Mouse (Mus musculus) intestine, postnatal 0 days (tissue): ENCODE data around the gene Ddb2. TPM values are rescaled to one million over a fixed set of nuclear protein-coding genes. Genes with fewer than 3 reads are reported as not detected.

Experiments
- ATAC-seq: fragments of 200-750 bp; cut with Nextera tagmentation; 2 replicates; pipeline ENCODE4 v1.8.0; 2017; ENCODE audit warnings: mild to moderate bottlenecking, moderate TSS enrichment, moderate library complexity
- H3K27ac ChIP-seq: fragments of 300-500 bp; sonication (generic); 2 replicates; pipeline ENCODE4 v1.5.1; 2014; ENCODE audit warnings: mild to moderate bottlenecking, low read depth, low read length, moderate library complexity
- H3K27me3 ChIP-seq: fragments of 300-500 bp; sonication (generic); replicated peaks from 2 replicates; pipeline ENCODE4 v1.6.1; 2014; ENCODE audit warnings: low read length, mixed read lengths; ENCODE audit not compliant: control insufficient read depth, insufficient read depth
- H3K36me3 ChIP-seq: fragments of 300-500 bp; sonication (generic); 2 replicates; pipeline ENCODE4 v1.6.1; 2014; ENCODE audit warnings: mild to moderate bottlenecking, moderate library complexity; ENCODE audit not compliant: control insufficient read depth, insufficient read depth
- H3K4me1 ChIP-seq: fragments of 300-500 bp; sonication (generic); replicated peaks from 2 replicates; pipeline ENCODE4 v1.6.1; 2014; ENCODE audit warnings: antibody characterized with exemption, low read length, mixed read lengths; ENCODE audit not compliant: control insufficient read depth, insufficient read depth
- H3K4me2 ChIP-seq: fragments of 300-500 bp; sonication (generic); replicated peaks from 2 replicates; pipeline ENCODE4 v1.6.1; 2014; ENCODE audit warnings: low read depth, mild to moderate bottlenecking, moderate library complexity
- H3K4me3 ChIP-seq: fragments of 300-500 bp; sonication (generic); 2 replicates; pipeline ENCODE4 v1.5.1; 2014; ENCODE audit warnings: low read depth, low read length
- H3K9ac ChIP-seq: fragments of 300-500 bp; sonication (generic); 2 replicates; pipeline ENCODE4 v1.6.1; 2014; ENCODE audit warnings: mild to moderate bottlenecking, low read depth, low read length
- H3K9me3 ChIP-seq: fragments of 300-500 bp; sonication (generic); 2 replicates; pipeline ENCODE4 v1.6.1; 2016; ENCODE audit warnings: mixed run types; ENCODE audit not compliant: control insufficient read depth
- CTCF ChIP-seq: sonication (generic); IDR thresholded peaks from 2 replicates; pipeline ENCODE4 v1.5.1; 2016; ENCODE audit warnings: low read depth, mild to moderate bottlenecking, control low read depth, antibody characterized with exemption, moderate library complexity
- WGBS: fragments of 180-500 bp; shearing (Covaris S2); extraction: QIAGEN DNeasy Blood & Tissue Kit; methylation state at CpG from one replicate; pipeline ENCODE4 v1.1.7; 2014; 5-methylcytosine and 5-hydroxymethylcytosine counted together
- polyA plus RNA-seq: library from polyadenylated mRNA; unstranded; fragments of >200 nt; fragmentation: Nextera tagmentation; extraction: Ambion mirVana; gene quantifications from 2 replicates; pipeline ENCODE4 v1.2.1, GENCODE M21; 2015

Gene Ddb2
- polyA plus RNA-seq, 1 experiment from 2014 or later = 4.4 TPM

DNA sequence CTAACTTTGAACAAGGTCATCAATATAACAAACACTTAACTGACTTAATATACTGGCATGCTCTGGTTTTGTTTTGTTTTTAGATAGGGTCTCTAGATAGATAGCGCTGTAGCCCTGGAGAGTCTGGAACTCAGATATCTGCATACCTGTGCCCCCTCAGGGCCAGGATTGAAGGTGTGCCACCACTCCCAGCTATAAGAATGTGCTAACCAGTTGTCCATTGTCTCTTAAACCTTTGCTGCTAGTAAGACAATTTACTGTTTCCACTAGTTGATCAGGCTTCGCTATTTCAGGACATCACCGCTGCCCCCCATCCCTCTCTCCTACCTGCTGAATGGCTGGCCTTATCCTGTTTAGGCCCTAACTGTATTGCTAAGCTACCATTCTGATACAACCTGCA, 16.3 kb downstream of the Ddb2 start:
- TF ChIP-seq CTCF = no peak
- 93% methylated on average over 3 of the region's 3 CpGs for WGBS
- no peak overlapping the region for H3K4me2 ChIP-seq
- H3K9ac ChIP-seq = no peak overlapping the region
- H3K4me1 ChIP-seq = no peaks in the 10 kb centered on the region
- no peak for ATAC-seq
- no peak overlapping the region for H3K27ac ChIP-seq
- H3K9me3 ChIP-seq = no peaks in the 10 kb centered on the region
- H3K27me3 ChIP-seq = no peaks in the 10 kb centered on the region
- no peak overlapping the region for H3K4me3 ChIP-seq
- peaks cover 12% of the 10 kb centered on the region; the same call in 1 of the 2 replicates for H3K36me3 ChIP-seq

DNA sequence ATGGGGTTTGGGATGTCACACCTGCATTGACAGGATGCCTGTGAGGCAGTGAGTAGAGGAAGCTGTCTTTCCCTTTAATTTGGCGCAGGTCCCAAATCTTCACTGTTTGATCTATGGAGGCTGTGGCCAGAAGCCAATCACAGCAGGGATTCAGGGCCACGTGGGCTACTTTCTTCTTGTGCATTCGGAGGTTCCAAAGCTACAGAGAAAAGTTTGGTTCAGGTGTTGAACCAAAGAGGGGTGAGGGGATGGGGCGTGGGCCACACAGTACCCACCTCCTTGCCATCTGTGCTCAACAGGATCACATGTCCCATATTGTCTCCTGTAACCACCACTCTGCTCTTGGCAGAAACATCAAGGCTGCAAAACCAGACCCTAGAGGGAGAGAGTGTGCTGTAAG, 19.8 kb downstream of the Ddb2 start:
- ATAC-seq = no peak
- 73% methylated on average over 4 of the region's 4 CpGs for WGBS
- no peaks in the 10 kb centered on the region for H3K9me3 ChIP-seq

DNA sequence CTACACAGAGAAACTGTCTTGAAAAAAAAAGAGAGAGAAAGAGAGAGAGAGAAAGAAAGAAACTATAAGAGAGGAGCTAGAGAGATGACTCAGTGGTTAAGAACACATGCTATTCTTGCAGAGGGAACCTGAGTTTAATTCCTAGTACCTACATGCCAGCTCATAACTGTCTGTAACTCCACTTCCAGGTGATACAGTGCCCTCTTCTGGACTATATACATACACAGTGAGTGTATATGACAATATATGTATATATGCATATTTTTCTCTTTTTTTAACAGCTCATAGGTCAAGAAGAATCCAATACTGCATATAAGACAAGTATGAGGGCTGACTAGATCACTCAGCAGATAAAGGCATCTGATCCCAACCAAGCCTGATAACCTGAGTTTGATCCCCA, 23.5 kb downstream of the Ddb2 start:
- Histone ChIP-seq H3K4me1 (no peaks in the 10 kb centered on the region), H3K4me3 (no peak overlapping the region), H3K27me3 (no peaks in the 10 kb centered on the region), H3K36me3 (peaks cover 58% of the 10 kb centered on the region), H3K9ac (no peak overlapping the region), H3K4me2 (no peak overlapping the region), H3K27ac (no peak overlapping the region), H3K9me3 (no peaks in the 10 kb centered on the region)
- TF ChIP-seq CTCF = peak; percentile 50
- ATAC-seq = no peak

More for the DNA sequence above, 19.8 kb downstream of the Ddb2 start:
- Histone ChIP-seq H3K9ac (no peak overlapping the region), H3K27me3 (no peaks in the 10 kb centered on the region), H3K4me3 (no peak overlapping the region), H3K27ac (no peak overlapping the region), H3K4me1 (no peaks in the 10 kb centered on the region), H3K36me3 (peaks cover 24% of the 10 kb centered on the region), H3K4me2 (no peak overlapping the region)
- no peak for TF ChIP-seq CTCF

DNA sequence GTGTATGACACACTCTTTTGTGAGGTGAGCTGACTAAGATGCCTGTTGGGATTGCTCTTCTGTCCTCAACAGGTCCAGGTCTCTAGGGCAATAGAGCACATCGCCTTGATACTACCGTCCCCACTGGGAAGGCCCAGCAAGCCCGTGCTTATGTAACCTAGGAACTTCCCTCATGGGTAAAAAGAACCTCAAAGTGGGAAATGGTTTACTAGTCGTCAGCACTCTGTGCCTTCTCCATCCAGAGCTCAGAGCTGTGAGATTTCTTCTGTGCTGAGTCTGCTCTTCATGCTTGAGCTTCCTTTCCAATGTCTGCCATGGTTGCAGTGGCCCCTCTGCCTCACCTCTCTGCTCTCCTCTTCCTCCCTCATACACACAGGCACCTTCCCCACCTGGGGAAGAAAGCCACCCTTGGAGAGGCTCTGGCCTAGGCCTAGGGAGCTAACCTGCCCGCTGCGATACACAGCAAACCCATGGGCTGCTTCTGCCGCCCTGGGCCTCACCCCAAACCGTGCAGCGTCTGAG, 30.5 kb downstream of the Ddb2 start:
- Histone ChIP-seq H3K27ac (no peak overlapping the region), H3K4me1 (0 out of 2 replicates have a peak, but pooled peaks cover 3% of the 10 kb centered on the region), H3K4me2 (no peak overlapping the region), H3K4me3 (no peak overlapping the region), H3K27me3 (no peaks in the 10 kb centered on the region), H3K9ac (no peak overlapping the region), H3K36me3 (peaks cover 55% of the 10 kb centered on the region), H3K9me3 (no peaks in the 10 kb centered on the region)
- 92% methylated on average over 9 of the region's 9 CpGs for WGBS
- no peak for ATAC-seq
- TF ChIP-seq CTCF = no peak

DNA sequence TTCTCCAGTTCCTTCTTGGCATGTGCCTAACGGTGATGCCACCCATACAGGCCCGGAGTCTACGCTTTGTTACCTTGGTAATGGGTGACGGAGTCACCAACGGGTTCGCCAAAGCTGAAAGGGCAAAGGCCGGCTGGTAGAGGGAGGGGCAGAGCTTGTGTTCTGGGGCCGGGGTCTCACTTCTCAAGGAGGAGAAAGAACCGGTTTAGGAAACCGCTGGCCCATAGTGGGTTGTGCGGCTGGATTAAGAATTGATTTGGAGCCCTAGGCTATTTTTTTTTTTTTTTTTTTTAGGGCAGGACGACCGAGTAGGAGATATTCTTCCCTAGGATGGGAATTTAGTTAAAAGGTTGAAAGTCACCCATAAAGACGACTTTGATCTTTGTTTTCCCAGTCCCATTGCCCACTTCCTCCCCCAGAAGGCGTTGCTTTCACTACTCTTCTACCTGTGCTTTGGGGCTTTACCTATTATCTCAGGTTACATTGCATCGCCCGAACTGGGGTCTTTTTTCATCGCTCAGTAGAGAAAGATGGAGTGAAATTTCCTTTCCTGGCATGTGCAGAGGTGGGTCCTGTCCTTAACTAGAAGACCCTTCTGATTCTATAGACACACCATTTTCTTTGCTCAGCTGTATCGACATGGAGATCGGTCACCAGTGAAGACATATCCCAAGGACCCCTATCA, 33.7 kb downstream of the Ddb2 start:
- H3K9me3 ChIP-seq = no peaks in the 10 kb centered on the region
- H3K4me2 ChIP-seq = peak overlapping the region; percentile 68
- no peak for ATAC-seq
- H3K36me3 ChIP-seq = peaks cover 27% of the 10 kb centered on the region
- WGBS = 10% methylated on average over 20 of the region's 20 CpGs
- H3K9ac ChIP-seq = peak overlapping the region; percentile 83
- H3K4me3 ChIP-seq = peak overlapping the region; percentile 84
- H3K27ac ChIP-seq = peak overlapping the region; percentile 90
- H3K4me1 ChIP-seq = 0 out of 2 replicates have a peak, but pooled peaks cover 3% of the 10 kb centered on the region
- TF ChIP-seq CTCF = no peak
- no peaks in the 10 kb centered on the region for H3K27me3 ChIP-seq

DNA sequence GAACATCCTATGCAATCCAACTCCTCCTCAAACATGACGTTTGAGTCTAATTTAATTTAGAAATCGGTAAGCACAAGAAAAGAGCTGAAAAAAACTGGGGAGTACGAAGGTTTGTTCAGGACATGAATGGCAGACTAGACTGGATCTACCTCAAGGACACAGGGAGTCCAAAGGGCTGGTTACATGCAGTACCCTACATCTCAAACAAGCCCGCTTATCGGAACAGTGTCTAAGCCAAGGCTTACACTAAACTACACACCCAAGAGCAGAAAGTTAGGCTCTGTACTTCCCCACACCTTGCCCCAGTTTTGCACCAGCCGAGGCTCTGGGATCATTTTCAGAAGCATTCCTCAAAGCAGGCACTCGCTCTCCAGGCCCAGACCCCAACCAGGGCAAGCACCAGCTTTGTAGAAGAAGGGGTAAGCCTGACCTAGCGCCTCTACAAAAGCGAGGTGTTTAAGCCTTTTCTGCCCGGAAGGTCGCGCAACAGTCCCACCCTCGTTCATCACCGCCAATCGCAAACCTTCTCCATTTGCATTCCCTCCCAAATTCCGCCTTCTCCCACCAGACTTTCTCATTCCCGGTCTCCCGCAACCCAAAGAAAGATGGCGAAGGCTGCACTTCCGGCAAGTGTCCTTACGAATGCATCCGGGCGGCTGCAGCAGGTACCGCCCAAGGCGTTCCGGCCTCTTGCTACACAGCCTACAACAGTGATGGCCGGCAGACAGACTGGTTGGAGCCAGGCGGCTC, 34.4 kb downstream of the Ddb2 start, which contains the start of the genes Nr1h3 and Acp2:
Gene Nr1h3 (minus strand): TSS at position 613 of the 750 bp plus-strand sequence.
Gene Acp2 (plus strand): TSS at position 664 of the 750 bp plus-strand sequence.
- H3K4me3 ChIP-seq = peak within 1 kb of the TSS; percentile 84
- 2% methylated on average over 28 of the region's 28 CpGs for WGBS
- peak; percentile 96 for ATAC-seq

More for the DNA sequence above, 34.4 kb downstream of the Ddb2 start, which contains the start of the genes Nr1h3 and Acp2:
- peak within 1 kb of the TSS; percentile 90 for H3K27ac ChIP-seq
- H3K4me2 ChIP-seq = peak within 1 kb of the TSS; percentile 68
- no peaks in the 10 kb centered on the region for H3K27me3 ChIP-seq
- peaks cover 21% of the 10 kb centered on the region for H3K36me3 ChIP-seq
- peak; percentile 29; the same call in 1 of the 2 replicates for TF ChIP-seq CTCF
- peak within 1 kb of the TSS; percentile 83 for H3K9ac ChIP-seq
- 0 out of 2 replicates have a peak, but pooled peaks cover 3% of the 10 kb centered on the region for H3K4me1 ChIP-seq
- no peaks in the 10 kb centered on the region for H3K9me3 ChIP-seq
